Mouse (Mus musculus) right cerebral cortex, postnatal 10 days (tissue): ENCODE data around the gene Arhgap45.
A peak's percentile ranks its signal among the peaks of the same experiment; 100 is the strongest.

Experiments
- DNase-seq, 2 experiments: peaks; one replicate each; pipeline ENCODE4 v3.0.0; 2021; ENCODE audit warnings: low spot score in 2 of 2

The Arhgap45 gene

GRCm38 (mm10) chr10:79986963-79987362 is 29.5 kb upstream of the Arhgap45 start:
- DNase-seq, result peak; percentile 83 to 87

DNA sequence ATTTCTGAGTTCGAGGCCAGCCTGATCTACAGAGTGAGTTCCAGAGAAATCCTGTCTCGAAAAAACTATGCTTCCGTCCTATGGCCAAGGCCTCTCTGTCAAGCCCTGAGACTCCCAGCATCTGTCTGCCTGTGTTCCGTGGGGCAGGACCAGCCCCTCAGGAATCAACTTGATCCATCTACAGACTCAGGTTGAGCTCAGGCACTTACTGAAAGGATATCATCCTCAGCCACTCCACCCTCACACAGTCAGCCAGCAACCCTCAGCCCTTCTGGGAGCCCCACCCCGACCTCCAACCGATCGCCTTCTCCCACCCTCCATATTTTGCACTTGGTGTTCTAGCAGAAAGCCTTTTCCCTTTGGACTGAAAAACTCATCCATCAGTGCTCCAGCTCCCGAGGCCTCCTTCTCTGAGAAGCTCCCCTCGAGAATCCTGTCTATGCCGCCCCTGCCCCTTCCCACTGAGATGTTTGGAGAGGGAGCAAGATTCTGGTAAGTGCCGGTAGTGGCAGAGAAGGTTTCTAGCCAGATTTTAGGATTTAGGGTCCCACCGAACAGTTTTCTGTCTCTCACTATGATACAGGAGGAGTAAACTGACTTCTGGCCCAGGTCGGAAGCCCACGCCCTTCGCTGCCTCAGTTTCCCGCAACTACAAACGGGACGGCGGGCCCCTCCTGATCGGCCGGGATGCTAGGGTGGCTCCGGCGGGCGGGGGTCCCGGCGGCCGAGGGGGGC is 28.5 kb upstream of the Arhgap45 start:
- no peak for DNase-seq

- no peak for DNase-seq
Observed at GRCm38 (mm10) chr10:79988506-79989271, 27.8 kb upstream of the Arhgap45 start, which contains the start of gene Cnn2. Gene Cnn2, plus strand, starts transcription at chr10:79988584.

GRCm38 (mm10) chr10:79989272-79989786 is 27.1 kb upstream of the Arhgap45 start:
- DNase-seq, result no peak

GRCm38 (mm10) chr10:79989870-79990269 is 26.6 kb upstream of the Arhgap45 start:
- no peak for DNase-seq

- DNase-seq, result no peak
Observed at GRCm38 (mm10) chr10:79991099-79991498, 25.4 kb upstream of the Arhgap45 start.

DNA sequence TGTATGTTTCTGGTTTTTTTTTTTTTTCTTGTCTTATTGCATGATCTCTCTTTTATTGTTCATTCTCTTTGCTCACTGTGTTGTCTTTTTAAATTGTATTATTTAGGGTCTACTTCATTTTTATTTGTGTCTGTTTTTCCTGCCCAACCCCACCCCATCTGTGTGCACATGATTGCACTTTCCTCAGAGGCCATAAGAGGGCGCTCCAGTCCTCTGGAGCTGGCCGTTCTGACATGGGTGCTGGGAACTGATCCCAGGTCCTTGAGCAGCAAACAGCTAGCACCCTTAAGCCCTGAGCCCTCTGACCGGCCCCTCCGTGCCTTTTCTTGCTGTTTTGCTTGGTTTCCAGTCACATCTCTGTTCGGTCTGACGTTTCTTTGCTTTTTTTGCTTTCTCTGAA is 24.9 kb upstream of the Arhgap45 start:
- DNase-seq, result no peak

DNA sequence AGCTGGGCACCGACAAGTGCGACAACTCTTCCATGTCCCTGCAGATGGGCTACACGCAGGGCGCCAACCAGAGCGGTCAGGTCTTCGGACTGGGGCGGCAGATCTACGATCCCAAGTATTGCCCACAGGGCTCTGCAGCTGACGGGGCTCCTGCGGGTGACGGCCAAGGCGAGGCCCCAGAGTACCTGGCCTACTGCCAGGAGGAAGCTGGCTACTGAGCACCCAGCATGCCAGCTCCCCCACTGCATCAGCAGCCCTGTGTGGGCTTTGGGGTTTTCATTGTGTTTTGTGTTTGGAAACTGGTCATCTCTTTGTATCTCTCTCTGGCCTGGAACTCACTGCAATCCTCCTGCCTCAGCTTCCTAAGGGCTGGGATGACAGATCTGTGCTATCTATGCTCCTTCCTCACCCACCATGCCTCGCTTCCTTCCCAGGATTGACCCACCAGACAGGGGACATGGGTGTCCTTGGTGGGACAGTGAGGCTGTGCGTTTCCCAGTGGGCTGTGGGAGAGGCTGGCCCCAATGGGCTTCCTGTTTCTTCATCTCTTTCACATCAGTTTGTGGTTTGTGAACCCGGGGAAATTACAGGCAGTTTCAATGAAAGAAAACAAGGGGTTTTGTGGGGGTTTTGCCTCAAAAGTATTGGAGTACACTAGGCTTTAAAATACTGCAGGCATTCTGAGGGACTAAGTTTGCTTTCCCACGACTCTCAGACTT is 21.9 kb upstream of the Arhgap45 start:
- DNase-seq, result peak in 1 of 2 experiments; percentile 67

- no peak for DNase-seq
Observed at GRCm38 (mm10) chr10:79995636-79996035, 20.8 kb upstream of the Arhgap45 start.

DNA sequence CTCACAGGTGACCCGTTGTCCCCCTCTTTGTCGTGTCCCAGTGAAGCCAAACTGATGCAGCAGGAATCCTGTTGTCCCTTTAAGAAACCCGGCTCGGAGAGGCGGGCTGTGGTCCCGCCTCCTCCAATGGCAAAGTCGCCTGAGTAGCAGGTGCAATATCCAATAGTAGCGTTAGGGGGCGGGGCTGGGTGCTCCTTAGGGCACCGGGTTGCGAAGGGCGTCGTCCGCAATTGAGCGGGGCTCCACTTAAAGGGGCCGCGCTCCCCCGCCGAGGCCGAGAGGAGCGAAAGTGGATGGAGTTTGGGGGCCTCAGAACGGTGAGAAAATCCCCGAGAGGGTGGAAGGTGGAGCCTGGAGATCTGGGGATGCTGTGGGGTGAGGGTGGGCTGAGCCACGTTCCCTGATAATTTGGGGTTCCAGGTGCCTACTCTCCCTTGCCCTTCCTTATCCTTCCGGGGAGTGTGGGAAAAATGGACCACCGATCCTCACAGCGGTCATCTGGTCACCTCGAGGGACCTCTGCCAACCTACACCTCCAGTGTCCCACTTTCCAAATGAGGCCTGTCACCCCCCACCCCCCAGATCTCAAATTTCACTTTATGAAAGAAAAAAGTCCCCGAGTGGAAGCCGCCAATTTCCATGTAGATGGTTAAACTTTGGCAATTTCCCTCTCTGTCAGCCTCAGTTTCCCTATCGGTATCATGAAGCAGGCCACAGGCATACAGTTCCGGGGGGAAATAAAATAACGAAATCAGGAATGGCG is 20.0 kb upstream of the Arhgap45 start, which contains the start of gene Abca7:
Gene Abca7 (plus strand): TSS at position 223 of the 762 bp plus-strand sequence.
- peak; percentile 95 to 97 for DNase-seq

DNA sequence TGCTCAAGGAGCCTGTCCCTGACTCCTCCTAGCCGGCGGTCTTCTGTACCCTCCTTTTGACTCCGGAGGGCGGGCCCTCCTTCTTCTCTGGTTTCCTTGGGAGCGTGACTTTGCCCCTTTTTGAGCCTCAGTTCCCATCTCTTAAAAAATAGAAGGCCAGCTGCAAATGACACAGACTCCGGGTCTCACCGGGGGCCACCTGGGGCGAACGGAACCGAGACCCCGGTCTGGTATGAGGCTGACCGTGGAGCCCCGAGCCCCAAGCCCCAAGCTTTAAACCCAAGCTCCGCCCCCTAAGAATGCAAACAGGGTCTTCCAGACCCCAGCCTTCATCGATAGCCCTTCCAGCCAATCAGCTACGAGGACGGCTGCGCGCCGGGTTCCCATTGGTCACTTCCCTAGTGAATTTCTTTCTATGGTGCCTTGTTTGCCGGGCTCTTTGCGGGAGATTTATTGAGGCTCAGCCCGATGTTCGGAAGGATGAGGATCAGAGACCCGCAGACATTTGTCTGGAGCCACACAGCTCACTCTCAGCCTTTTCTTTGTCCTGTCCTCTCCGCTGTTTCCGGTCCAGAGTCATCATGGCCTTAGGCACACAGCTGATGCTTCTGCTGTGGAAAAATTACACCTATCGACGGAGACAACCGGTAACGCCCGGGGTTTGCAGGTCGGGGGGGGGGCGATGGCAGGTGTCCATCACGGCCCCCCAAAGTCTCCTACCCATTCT is 19.3 kb upstream of the Arhgap45 start:
- DNase-seq, result peak; percentile 91

GRCm38 (mm10) chr10:79997819-79998218 is 18.6 kb upstream of the Arhgap45 start:
- DNase-seq, result peak in 1 of 2 experiments; percentile 59

GRCm38 (mm10) chr10:80001945-80002344 is 14.5 kb upstream of the Arhgap45 start:
- no peak for DNase-seq

- no peak for DNase-seq
Observed at GRCm38 (mm10) chr10:80002829-80003228, 13.6 kb upstream of the Arhgap45 start.

DNA sequence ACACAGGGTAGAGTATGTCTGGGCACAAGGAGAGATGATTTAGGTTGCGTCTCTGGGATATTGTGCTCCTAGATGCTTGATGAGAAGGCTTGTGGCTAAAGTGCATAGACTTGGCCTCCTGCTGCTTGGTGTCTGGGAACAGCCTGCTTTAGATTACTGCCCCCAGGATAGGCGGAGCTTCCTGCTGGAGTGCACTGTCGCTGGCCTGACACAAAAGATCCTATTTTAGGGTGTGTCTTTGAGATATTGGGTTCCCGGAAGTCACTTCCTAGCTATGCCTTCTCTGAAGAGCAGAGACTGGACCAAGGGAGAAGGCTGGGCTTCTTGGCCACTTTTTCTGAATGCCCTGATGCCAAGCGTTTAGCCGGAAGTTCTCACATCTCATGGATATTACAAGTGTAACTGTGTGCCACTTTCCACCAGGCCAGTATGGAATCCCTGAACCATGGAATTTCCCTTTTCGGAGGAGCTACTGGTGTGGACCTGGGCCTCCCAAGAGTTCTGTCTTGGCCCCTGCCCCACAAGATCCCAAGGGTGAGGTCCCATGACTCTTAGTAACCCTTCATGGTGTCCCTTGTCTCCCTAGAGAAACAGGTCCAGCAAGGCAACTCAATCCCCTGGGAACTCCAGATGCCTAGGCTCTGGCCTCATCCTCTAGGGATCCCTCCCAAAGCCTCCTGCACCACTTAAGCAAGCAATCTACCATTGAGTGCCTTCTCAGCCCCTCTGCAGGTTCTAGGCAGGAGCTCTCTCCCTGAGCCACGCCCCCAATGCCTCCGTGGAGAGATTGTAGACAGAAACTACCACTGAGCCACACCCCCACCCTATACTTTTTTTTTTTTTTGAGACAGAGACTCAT is 12.8 kb upstream of the Arhgap45 start:
- no peak for DNase-seq

GRCm38 (mm10) chr10:80004233-80004705 is 12.2 kb upstream of the Arhgap45 start:
- DNase-seq, result no peak

DNA sequence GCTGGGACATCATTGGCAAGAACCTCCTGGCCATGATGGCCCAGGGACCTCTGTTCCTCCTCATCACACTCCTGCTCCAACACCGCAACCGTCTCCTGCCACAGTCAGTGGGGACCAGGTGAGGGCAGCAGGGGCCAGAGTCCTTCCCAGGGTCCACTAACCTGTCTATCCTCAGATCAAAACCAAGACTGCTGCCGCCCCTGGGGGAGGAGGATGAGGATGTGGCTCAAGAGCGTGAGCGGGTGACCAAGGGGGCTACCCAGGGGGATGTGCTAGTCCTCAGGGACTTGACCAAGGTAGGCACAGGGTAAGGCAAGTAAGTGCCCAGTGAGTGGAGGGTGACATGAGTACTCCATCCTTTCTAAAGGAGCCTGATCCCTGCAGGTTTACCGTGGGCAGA is 4.7 kb upstream of the Arhgap45 start:
- DNase-seq, result no peak

DNA sequence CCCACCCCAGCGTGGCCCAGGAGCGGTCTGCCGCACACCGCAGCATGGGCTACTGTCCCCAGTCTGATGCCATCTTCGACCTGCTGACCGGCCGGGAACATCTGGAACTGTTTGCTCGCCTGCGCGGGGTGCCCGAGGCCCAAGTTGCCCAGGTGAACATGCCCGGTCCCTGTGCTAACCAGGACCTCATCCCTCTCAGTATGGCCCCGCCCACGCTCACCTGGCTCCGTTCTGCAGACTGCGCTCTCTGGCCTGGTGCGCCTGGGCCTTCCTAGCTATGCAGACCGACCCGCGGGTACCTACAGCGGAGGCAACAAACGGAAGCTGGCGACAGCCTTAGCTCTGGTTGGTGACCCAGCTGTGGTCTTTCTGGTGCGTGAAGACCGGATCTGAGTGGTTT is 2.8 kb upstream of the Arhgap45 start:
- no peak for DNase-seq

- no peak for DNase-seq
Observed at GRCm38 (mm10) chr10:80014484-80015290, 1.8 kb upstream of the Arhgap45 start.
